Mouse (Mus musculus): ENCODE results near the gene Macf1. TPM values are rescaled to one million over a fixed set of nuclear protein-coding genes. Genes with fewer than 3 reads are reported as not detected.

Macf1 gene
- polyA plus RNA-seq, 1 experiment from 2014 or later: 75.6 TPM

DNA sequence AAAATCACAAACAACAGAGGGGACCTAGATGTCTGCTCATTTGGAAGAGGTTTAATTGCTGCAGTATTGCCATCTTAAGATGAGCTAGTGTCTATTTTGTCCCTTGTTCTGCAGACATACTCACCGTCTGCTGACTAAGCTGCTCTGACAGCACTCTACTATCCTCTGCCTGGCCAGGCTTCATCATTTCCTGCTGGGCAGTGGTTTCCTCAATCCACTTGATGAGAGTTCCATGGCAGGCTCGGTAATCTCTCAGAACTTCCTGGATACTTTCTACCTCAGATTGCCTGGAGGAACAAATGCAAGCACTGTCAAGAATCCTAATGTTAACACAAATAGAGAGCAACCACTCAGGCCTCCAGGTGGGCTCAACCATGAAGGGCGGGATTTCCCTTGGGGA, 195.1 kb downstream of the Macf1 start:
- H3K27me3 ChIP-seq: no peaks in the 10 kb centered on the region
- WGBS: 91% methylated on average over 3 of the region's 3 CpGs
- H3K9me3 ChIP-seq: no peaks in the 10 kb centered on the region
- H3K9ac ChIP-seq: no peak overlapping the region
- no peak overlapping the region for H3K4me2 ChIP-seq
- no peak overlapping the region for H3K27ac ChIP-seq
- ATAC-seq (ENCODE audit: low FRiP score): no peak
- no peak overlapping the region for H3K4me3 ChIP-seq (replicated peaks)
- no peaks in the 10 kb centered on the region for H3K4me1 ChIP-seq
- H3K36me3 ChIP-seq (replicated peaks): peaks cover 86% of the 10 kb centered on the region

DNA sequence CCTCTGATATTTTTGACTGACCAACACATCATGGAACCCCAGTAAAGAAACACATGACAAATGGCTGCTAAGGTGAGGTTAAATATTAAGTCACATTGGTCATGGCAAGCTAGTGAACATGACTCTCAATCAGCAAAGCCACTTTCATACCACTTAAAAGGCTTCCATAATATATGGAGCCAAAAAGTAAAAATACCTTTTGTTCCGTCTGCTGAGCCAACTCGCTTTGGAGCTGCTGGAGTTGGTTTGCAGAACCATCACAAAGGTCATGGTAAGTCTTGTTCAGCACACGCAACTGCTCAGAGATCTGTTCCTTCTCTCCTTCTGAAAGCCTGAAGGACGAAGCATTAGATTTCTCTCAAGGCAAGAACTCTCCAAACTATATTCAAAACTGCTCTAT, 204.2 kb downstream of the Macf1 start:
- Histone ChIP-seq H3K36me3 (replicated peaks) (peaks cover 60% of the 10 kb centered on the region), H3K4me1 (no peaks in the 10 kb centered on the region), H3K4me2 (no peak overlapping the region), H3K27me3 (no peaks in the 10 kb centered on the region), H3K9me3 (no peaks in the 10 kb centered on the region), H3K9ac (no peak overlapping the region), H3K27ac (no peak overlapping the region), H3K4me3 (replicated peaks) (no peak overlapping the region)
- no peak for ATAC-seq (ENCODE audit: low FRiP score)
- 95% methylated on average over 4 of the region's 4 CpGs for WGBS

DNA sequence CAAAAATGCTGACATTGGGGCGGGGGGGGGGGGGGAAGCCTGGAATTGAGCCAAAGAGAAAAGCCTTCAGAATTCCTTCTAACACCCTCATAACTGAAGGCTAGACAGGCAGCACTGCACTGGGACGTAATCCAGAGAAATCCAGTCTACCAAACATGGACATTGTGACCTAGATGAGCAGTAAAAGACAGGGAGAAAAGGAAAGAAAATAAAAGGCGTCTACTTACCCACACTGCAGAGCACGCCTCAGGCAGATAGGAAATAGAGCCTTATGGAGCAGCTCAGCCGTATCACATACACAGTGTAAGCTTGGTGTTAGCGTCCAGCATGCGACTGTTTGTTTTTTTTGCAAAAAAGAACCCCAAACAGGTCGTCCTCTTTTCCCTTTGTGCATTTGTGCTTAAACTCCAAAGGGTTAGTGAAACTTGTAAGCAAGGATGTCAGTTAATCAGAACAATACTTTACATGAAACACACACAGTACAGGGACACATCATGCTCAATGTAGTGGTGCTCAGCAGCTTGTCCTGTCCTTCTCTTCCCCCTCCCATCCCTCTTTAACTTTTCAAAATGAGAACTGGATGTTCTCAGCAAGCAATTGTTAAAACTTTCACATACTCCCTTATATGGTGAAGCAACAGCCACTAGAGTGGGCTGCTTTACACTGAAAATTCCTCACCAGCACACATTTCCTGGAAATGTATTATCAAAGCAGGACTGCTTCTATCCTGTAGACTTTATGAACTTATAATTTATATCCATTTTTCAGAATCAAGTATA, 205.3 kb downstream of the Macf1 start:
- no peak overlapping the region for H3K4me3 ChIP-seq (replicated peaks)
- no peak overlapping the region for H3K27ac ChIP-seq
- H3K36me3 ChIP-seq (replicated peaks): peaks cover 65% of the 10 kb centered on the region
- H3K9me3 ChIP-seq: no peaks in the 10 kb centered on the region
- H3K27me3 ChIP-seq: no peaks in the 10 kb centered on the region
- ATAC-seq (ENCODE audit: low FRiP score): no peak
- 85% methylated on average over 8 of the region's 8 CpGs for WGBS
- H3K9ac ChIP-seq: no peak overlapping the region
- no peak overlapping the region for H3K4me2 ChIP-seq
- H3K4me1 ChIP-seq: no peaks in the 10 kb centered on the region

DNA sequence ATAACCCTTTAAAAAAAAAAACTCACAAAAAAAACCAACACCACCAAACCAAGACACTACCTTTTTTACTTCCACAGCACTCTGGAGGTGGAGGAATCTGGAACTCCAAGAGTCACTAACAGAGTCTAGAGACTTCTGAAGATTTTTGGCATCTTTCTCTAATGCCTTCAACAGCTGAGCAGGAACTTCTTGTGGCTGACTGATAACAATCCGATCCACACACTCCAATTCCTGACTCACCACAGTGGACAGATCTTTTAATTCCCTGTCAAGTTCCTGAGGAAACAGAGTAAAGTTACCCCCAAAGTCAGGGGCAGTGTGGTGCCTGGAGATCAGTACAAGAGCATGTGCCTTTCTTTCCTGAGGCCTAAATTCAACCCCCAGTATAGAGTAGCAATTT, 218.4 kb downstream of the Macf1 start:
- no peaks in the 10 kb centered on the region for H3K4me1 ChIP-seq
- H3K36me3 ChIP-seq (replicated peaks): peaks cover 56% of the 10 kb centered on the region
- ATAC-seq (ENCODE audit: low FRiP score): no peak
- no peak overlapping the region for H3K27ac ChIP-seq
- no peaks in the 10 kb centered on the region for H3K27me3 ChIP-seq
- no peak overlapping the region for H3K4me2 ChIP-seq
- no peaks in the 10 kb centered on the region for H3K9me3 ChIP-seq
- WGBS: 88% methylated on average over 1 of the region's 1 CpGs
- H3K9ac ChIP-seq: no peak overlapping the region
- H3K4me3 ChIP-seq (replicated peaks): no peak overlapping the region

DNA sequence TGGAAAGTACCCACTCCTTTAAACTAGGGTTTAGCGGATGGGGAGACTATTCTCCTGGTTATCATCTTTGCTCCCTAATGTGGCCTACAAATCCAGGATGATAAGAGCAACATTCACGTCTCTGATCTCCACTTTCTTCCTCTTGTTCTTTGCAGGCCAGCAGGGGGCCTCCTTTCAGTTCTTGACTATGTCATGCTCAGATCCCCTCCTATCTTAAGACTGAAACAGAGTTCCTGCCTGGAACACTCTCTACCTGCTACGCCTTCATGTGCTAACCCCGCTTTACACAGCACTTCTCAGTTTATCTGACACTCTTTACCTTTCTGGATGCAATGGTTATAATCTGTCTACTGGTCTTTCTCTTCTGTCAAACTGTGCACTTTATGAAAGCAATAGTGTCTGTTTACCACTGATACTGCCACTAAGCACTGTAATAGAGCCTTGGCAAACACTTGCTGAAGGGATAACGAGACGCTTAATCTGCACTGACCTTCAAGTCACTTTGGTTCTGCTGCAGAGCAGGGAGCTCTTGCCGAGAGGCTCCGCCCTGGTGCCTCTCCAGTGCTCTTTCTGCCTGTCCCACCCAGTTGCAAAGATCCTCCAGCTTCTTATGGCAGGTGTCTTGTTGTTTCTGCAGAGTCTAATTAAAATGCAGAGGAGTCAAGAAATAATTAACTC, 223.4 kb downstream of the Macf1 start:
- H3K9me3 ChIP-seq: no peaks in the 10 kb centered on the region
- H3K27me3 ChIP-seq: no peaks in the 10 kb centered on the region
- no peak overlapping the region for H3K4me2 ChIP-seq
- ATAC-seq (ENCODE audit: low FRiP score): no peak
- H3K4me3 ChIP-seq (replicated peaks): no peak overlapping the region
- H3K4me1 ChIP-seq: no peaks in the 10 kb centered on the region
- H3K36me3 ChIP-seq (replicated peaks): peaks cover 89% of the 10 kb centered on the region
- H3K9ac ChIP-seq: no peak overlapping the region
- 75% methylated on average over 8 of the region's 8 CpGs for WGBS
- no peak overlapping the region for H3K27ac ChIP-seq

DNA sequence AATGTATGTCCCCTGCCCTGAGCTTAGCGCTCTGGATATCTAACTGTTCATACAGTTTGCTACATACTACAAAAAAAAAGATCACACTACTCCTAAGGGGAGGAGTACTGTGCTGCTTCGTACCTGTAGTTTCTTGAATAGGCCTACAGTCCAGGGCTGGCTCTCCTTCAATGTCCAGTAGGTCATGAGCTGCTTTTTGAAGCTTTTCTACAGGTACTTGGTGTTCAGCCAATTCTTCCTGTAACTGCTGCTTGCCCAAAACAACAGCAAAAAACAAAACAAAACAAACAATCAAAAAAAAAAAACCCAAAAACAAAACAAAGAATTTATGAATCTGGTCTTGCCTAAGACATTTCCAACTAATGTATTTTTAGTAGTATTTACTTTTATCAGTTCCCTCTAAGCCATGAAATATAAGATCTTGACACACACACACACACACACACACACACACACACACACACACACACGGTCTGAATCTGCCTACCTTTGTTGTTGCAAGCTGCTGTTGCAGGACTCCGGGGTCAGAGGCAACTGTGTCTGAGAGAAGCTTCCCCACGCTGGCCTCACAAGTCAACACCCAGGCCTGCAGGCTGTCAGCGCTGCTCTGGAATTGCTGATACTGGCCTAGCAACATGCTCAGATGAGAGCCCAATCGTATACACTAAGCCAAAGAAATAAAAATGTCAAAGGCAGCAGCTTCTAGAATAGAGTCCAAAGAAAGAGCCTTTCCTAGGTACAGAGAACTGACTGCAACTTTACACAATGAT, 229.1 kb downstream of the Macf1 start:
- H3K9me3 ChIP-seq: no peaks in the 10 kb centered on the region
- no peak for ATAC-seq (ENCODE audit: low FRiP score)
- H3K4me1 ChIP-seq: no peaks in the 10 kb centered on the region
- H3K36me3 ChIP-seq (replicated peaks): peaks cover 82% of the 10 kb centered on the region
- H3K9ac ChIP-seq: no peak overlapping the region
- H3K27me3 ChIP-seq: no peaks in the 10 kb centered on the region
- no peak overlapping the region for H3K4me2 ChIP-seq
- WGBS: 90% methylated on average over 7 of the region's 7 CpGs
- H3K27ac ChIP-seq: no peak overlapping the region; the same call in 1 of the 2 replicates
- no peak overlapping the region for H3K4me3 ChIP-seq (replicated peaks)

DNA sequence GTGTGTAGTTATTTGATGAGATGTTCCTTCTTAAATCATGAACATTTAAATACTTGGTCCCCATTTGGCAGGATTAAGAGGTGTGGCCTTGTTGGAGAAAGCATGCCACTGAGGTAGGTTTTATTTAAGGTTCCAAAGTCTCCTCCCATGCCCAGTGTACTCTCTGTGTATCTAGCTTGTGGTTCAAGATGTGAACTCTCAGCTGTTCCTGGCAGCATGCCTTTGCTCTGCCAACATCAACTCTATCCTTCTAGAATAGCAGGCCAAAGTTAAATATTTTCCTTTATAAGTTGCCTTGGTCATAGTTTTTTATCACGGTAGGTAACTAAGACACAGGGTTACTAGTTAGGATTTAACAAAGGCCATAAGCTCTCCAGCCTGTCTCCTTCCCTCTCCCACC, 230.4 kb downstream of the Macf1 start:
- ATAC-seq (ENCODE audit: low FRiP score): no peak
- WGBS: 92% methylated on average over 1 of the region's 1 CpGs
- H3K9me3 ChIP-seq: no peaks in the 10 kb centered on the region

DNA sequence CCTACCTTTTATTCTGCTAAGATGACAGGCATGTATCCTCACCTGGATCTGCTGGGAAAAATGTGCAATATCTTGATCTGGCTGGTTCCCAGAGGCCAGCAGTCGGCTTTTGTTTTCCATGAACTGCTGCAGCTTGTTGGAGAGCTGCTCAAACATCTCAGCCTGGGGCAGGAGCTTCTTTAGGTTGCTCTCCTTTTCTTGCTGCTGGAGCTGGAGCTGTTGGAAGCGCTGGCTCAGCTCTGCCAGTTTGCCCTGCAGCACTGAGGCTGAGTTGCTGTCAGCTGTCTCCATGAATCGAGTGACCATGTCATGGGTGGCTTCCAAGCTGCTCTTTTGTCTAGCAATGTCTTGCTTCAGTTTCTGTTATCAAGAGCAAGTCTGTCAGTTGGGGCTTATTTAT, 232.2 kb downstream of the Macf1 start:
- H3K9ac ChIP-seq: no peak overlapping the region
- H3K36me3 ChIP-seq (replicated peaks): peaks cover 86% of the 10 kb centered on the region
- no peaks in the 10 kb centered on the region for H3K4me1 ChIP-seq
- WGBS: 88% methylated on average over 3 of the region's 3 CpGs
- H3K9me3 ChIP-seq: no peaks in the 10 kb centered on the region
- no peak overlapping the region for H3K4me2 ChIP-seq
- no peaks in the 10 kb centered on the region for H3K27me3 ChIP-seq
- H3K27ac ChIP-seq: no peak overlapping the region
- H3K4me3 ChIP-seq (replicated peaks): no peak overlapping the region
- no peak for ATAC-seq (ENCODE audit: low FRiP score)

More for the DNA sequence above, 230.4 kb downstream of the Macf1 start:
- Histone ChIP-seq H3K4me2 (no peak overlapping the region), H3K4me3 (replicated peaks) (no peak overlapping the region), H3K9ac (no peak overlapping the region), H3K36me3 (replicated peaks) (peaks cover 85% of the 10 kb centered on the region), H3K27me3 (no peaks in the 10 kb centered on the region), H3K27ac (no peak overlapping the region), H3K4me1 (no peaks in the 10 kb centered on the region)

DNA sequence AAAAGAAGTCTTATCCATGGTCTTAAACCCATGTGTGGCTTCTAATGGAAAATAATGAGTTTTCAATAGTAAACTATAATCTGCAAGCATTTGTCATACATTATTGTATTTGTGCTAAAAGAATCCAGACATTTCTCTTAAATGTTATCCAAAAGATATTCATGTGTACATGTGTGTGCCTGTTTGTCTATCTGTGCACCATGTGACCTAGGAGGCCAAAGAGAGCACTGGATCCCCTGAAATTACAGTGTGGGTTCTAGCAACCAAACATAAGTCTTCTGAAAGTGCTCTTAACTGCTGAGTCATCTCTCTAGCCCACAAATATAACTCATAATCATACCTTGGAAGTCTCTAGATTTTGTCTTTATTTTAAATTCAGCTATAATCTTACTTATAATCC, 234.9 kb downstream of the Macf1 start:
- Histone ChIP-seq H3K27ac (no peak overlapping the region), H3K36me3 (replicated peaks) (peaks cover 77% of the 10 kb centered on the region), H3K9me3 (no peaks in the 10 kb centered on the region), H3K9ac (no peak overlapping the region), H3K4me3 (replicated peaks) (no peak overlapping the region), H3K4me2 (no peak overlapping the region), H3K4me1 (no peaks in the 10 kb centered on the region), H3K27me3 (no peaks in the 10 kb centered on the region)
- no peak for ATAC-seq (ENCODE audit: low FRiP score)

DNA sequence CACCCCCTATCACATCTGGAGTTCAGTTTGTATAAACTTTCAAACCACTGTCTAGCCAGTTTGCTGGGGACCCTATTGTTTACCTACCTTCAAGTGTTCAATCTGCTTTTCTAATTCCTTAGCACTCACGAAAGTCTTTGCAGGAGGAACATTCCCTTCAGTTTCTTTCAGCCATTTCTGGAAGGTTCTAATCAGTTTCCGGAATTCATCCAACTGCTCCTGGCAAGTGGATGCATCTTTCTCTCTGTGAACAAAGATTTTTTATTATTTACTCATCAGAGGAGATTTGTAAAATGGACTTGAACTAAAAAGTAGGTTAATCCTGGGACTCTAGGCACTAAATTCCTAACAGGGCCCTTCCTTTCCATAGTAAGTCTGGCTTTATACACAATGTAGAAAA, 236.1 kb downstream of the Macf1 start:
- H3K9me3 ChIP-seq: no peaks in the 10 kb centered on the region
- peaks cover 77% of the 10 kb centered on the region for H3K36me3 ChIP-seq (replicated peaks)
- no peak overlapping the region for H3K4me2 ChIP-seq
- H3K9ac ChIP-seq: no peak overlapping the region
- ATAC-seq (ENCODE audit: low FRiP score): no peak
- H3K27me3 ChIP-seq: no peaks in the 10 kb centered on the region
- no peak overlapping the region for H3K4me3 ChIP-seq (replicated peaks)
- H3K4me1 ChIP-seq: no peaks in the 10 kb centered on the region
- 92% methylated on average over 2 of the region's 2 CpGs for whole genome bisulfite sequencing
- H3K27ac ChIP-seq: no peak overlapping the region

DNA sequence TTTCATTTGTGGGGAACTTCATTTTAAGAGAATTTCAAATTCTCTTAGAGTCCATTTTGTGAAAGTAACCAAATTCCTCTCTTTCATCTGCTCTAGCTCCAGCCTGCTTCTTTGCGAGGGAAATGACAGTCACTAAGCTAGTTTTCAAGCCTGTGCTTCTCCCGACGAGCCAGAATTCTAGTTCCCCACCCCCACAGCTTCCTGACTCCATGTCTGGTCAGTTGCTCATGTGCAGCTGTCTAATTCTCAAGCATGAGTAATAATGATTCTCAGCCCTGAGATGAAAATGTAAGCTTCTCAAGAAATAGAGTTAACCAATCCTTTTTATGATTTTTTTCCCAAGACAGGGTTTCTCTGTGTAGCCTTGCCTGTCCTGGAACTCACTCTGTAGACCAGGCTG, 236.9 kb downstream of the Macf1 start:
- H3K36me3 ChIP-seq (replicated peaks): peaks cover 72% of the 10 kb centered on the region

DNA sequence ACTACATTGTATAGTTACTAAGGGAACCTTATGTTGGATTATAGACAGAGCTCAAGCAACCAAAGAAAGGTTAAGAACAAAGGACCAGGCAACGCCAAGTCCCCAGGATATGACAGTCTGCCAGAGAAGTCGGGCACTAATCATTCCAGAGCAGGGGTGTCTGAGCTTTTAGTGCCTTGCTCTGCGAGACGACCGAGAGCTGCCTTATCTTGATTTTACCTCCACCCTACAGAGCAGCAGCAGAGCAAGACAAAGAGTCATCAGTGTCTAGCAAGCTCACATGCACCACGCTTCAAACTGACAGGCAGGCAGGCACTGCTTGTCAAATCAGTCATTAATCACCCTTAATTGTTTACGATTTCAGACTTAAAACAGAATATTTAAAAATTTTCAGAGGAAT, 237.4 kb downstream of the Macf1 start:
- 74% methylated on average over 7 of the region's 7 CpGs for WGBS
- Histone ChIP-seq H3K4me1 (no peaks in the 10 kb centered on the region), H3K36me3 (replicated peaks) (peaks cover 67% of the 10 kb centered on the region), H3K27me3 (no peaks in the 10 kb centered on the region), H3K9me3 (no peaks in the 10 kb centered on the region), H3K4me3 (replicated peaks) (no peak overlapping the region), H3K9ac (no peak overlapping the region), H3K27ac (no peak overlapping the region), H3K4me2 (no peak overlapping the region)
- ATAC-seq (ENCODE audit: low FRiP score): no peak

More for the DNA sequence above, 236.9 kb downstream of the Macf1 start:
- no peak overlapping the region for H3K27ac ChIP-seq
- no peak for ATAC-seq (ENCODE audit: low FRiP score)
- H3K9ac ChIP-seq: no peak overlapping the region
- no peak overlapping the region for H3K4me2 ChIP-seq
- no peak overlapping the region for H3K4me3 ChIP-seq (replicated peaks)
- no peaks in the 10 kb centered on the region for H3K4me1 ChIP-seq
- 85% methylated on average over 3 of the region's 3 CpGs for WGBS
- no peaks in the 10 kb centered on the region for H3K27me3 ChIP-seq
- no peaks in the 10 kb centered on the region for H3K9me3 ChIP-seq
